9 mouse cellular contexts compared by ENCODE assay signal in the genomic region with DNA sequence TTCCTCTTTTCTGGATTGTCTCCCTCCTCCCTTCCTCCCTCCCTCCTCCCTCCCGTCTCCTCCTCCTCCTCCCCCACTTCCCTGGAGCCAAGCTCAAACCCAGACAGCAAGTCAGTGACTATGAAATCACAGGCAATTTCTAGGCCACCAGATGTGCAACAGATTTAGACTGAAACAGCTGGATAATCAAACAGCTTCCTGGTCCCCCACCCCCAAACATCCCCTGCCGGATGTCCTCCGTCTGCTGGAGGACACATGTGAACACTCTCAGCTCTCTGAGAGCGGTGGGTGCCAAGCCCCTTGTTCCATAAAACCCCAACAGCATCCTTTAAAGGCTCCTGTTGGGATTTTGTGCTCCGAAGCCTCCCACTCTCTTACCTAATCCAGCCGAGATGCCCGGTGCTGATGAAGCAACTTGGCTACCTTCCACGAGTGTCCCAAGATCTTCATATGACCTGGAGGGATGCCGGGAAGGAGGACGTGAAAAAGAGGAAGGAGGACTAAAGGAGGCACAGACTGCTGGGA. TPM values are rescaled to one million over a fixed set of nuclear protein-coding genes. Genes with fewer than 3 reads are reported as not detected.
A peak's percentile ranks its signal among the peaks of the same experiment; 100 is the strongest.
DNase-seq lines count a peak whose midpoint lies in the region; ATAC-seq and TF ChIP-seq lines count a peak whose summit lies in the region.
"Had no signal": no experiment of that assay in that cellular context is flagged by ENCODE, and none has a peak within 500 bp of the region (broad histone marks: within the 10 kb centered on the region; RNA-seq: fewer than 3 reads in every experiment).

No protein-coding gene starts in this region.

- peaks cover 6% of the 10 kb centered on the region; the same call in 1 of the 2 replicates for H3K4me1 ChIP-seq in intestine, embryonic 14.5 days (replicated peaks; ENCODE audit: control insufficient read depth, insufficient read depth, low read length)
- peaks cover 7% of the 10 kb centered on the region for H3K4me1 ChIP-seq in lung, adult 2 months (ENCODE audit: control insufficient read depth, insufficient read depth, low read length)
- peaks cover 12% of the 10 kb centered on the region for H3K4me1 ChIP-seq in stomach, embryonic 15.5 days
- no peaks in the 10 kb centered on the region for H3K4me1 ChIP-seq in midbrain, postnatal 0 days (ENCODE audit: insufficient read depth, low read length)

- H3K4me3 ChIP-seq in intestine, embryonic 14.5 days (ENCODE audit: low read depth, low read length): no peak overlapping the region
- H3K4me3 ChIP-seq in lung, adult 2 months (replicated peaks; ENCODE audit: extremely low read depth, low read depth, low read length): no peak overlapping the region
- no peak overlapping the region for H3K4me3 ChIP-seq in stomach, embryonic 15.5 days (replicated peaks)
- no peak overlapping the region for H3K4me3 ChIP-seq in midbrain, postnatal 0 days (ENCODE audit: low read depth, low read length)

- H3K27ac ChIP-seq in intestine, embryonic 14.5 days (ENCODE audit: low read depth): peak overlapping the region; percentile 81
- H3K27ac ChIP-seq in stomach, embryonic 15.5 days: peak overlapping the region; percentile 90
- no peak overlapping the region; the same call in 1 of the 2 replicates for H3K27ac ChIP-seq in midbrain, postnatal 0 days (ENCODE audit: low read depth, low read length)

- TF ChIP-seq CTCF in lung, adult 2 months (IDR thresholded peaks at IDR 0.05; ENCODE audit: insufficient read depth, low read length): no peak
- TF ChIP-seq CTCF in midbrain, postnatal 0 days (IDR thresholded peaks at IDR 0.05): no peak

- no peaks in the 10 kb centered on the region for H3K36me3 ChIP-seq in intestine, embryonic 14.5 days (ENCODE audit: control insufficient read depth, insufficient read depth, low read length)
- no peaks in the 10 kb centered on the region for H3K36me3 ChIP-seq in stomach, embryonic 15.5 days
- H3K36me3 ChIP-seq in midbrain, postnatal 0 days (ENCODE audit: insufficient read depth, low read length): no peaks in the 10 kb centered on the region

- no peak for TF ChIP-seq POLR2A in lung, adult 2 months (IDR thresholded peaks at IDR 0.05; ENCODE audit: borderline replicate concordance, extremely low read depth, low read depth, low read length)

- ATAC-seq in granulocyte monocyte progenitor cell, adult 5-6 weeks (replicated peaks; ENCODE audit: poor library complexity, severe bottlenecking): peak; percentile 58
- no peak for ATAC-seq in intestine, embryonic 14.5 days (replicated peaks; ENCODE audit: low FRiP score, low TSS enrichment, low read depth)
- peak; percentile 9; the same call in 1 of the 2 replicates for ATAC-seq in stomach, embryonic 15.5 days (ENCODE audit: insufficient read depth, low FRiP score, low read depth)
- ATAC-seq in midbrain, postnatal 0 days (ENCODE audit: low FRiP score): no peak

- no peak overlapping the region for H3K9ac ChIP-seq in intestine, embryonic 14.5 days (ENCODE audit: low read length)
- no peak overlapping the region for H3K9ac ChIP-seq in stomach, embryonic 15.5 days
- no peak overlapping the region for H3K9ac ChIP-seq in midbrain, postnatal 0 days (replicated peaks; ENCODE audit: low read length, poor library complexity, severe bottlenecking)

- WGBS in intestine, embryonic 14.5 days: 25% methylated on average over 10 of the region's 10 CpGs
- WGBS in lung, adult 2 months: 10% methylated on average over 10 of the region's 10 CpGs
- 37% methylated on average over 10 of the region's 10 CpGs for WGBS in stomach, embryonic 15.5 days
- WGBS in midbrain, postnatal 0 days: 59% methylated on average over 10 of the region's 10 CpGs

- no peaks in the 10 kb centered on the region for H3K9me3 ChIP-seq in intestine, embryonic 14.5 days (ENCODE audit: control insufficient read depth, low read length)
- no peaks in the 10 kb centered on the region for H3K9me3 ChIP-seq in stomach, embryonic 15.5 days
- no peaks in the 10 kb centered on the region for H3K9me3 ChIP-seq in midbrain, postnatal 0 days (ENCODE audit: low read length)

- peak overlapping the region; percentile 26 for H3K4me2 ChIP-seq in intestine, embryonic 14.5 days (ENCODE audit: low read length)
- peak overlapping the region; percentile 51 for H3K4me2 ChIP-seq in stomach, embryonic 15.5 days
- no peak overlapping the region for H3K4me2 ChIP-seq in midbrain, postnatal 0 days (ENCODE audit: low read depth, low read length, poor library complexity, severe bottlenecking)

- H3K27me3 ChIP-seq in intestine, embryonic 14.5 days (replicated peaks; ENCODE audit: control insufficient read depth, insufficient read depth, low read length): no peaks in the 10 kb centered on the region
- no peaks in the 10 kb centered on the region for H3K27me3 ChIP-seq in stomach, embryonic 15.5 days (replicated peaks)
- H3K27me3 ChIP-seq in midbrain, postnatal 0 days (ENCODE audit: insufficient read depth, low read length): no peaks in the 10 kb centered on the region

- peak; percentile 26 to 51 for DNase-seq in adrenal gland, postnatal 36 days
- DNase-seq in adrenal gland, adult 8-10 months: no peak
- DNase-seq in NIH3T3 (ENCODE audit: low read depth): peak; percentile 96
- DNase-seq in intestine, embryonic 14.5 days (ENCODE audit: low spot score): no peak
- peak; percentile 48 for DNase-seq in lung, adult 2 months
- DNase-seq in midbrain, postnatal 0 days (ENCODE audit: low spot score): no peak

RNA-seq across cellular contexts. Expression of a gene that starts 5.5 kb away (rescaled TPM):
- not detected for total RNA-seq in adrenal gland, postnatal 36 days (2021)
- under 1 TPM in 1 of 4 experiments, not detected in 3; 0.22 TPM for total RNA-seq in adrenal gland, adult 8-10 months (2022)
- 1.1 and 2.0 TPM in 2 replicates for total RNA-seq in granulocyte monocyte progenitor cell, adult 5-6 weeks (2014; fragmentation: Nextera tagmentation)
- 0.60 TPM in 1 of 2 replicates, not detected in the other for total RNA-seq in granulocyte monocyte progenitor cell, adult 5-6 weeks (2017)
- 0.32 TPM in 1 of 2 replicates, not detected in the other for polyA plus RNA-seq in intestine, embryonic 14.5 days (2014; fragmentation: Nextera tagmentation; extraction: Ambion mirVana)
- 0.14 and 0.27 TPM in 2 replicates for polyA plus RNA-seq in lung, adult 2 months (2012; rRNA removed)
- polyA plus RNA-seq in stomach, embryonic 15.5 days (2015; fragmentation: Nextera tagmentation; extraction: Ambion mirVana): 0.17 TPM in 1 of 2 replicates, not detected in the other
- total RNA-seq in midbrain, postnatal 0 days (2014; rRNA removed): 0.52 TPM in 1 of 2 replicates, not detected in the other
- polyA plus RNA-seq in midbrain, postnatal 0 days (2015; fragmentation: Nextera tagmentation; extraction: Ambion mirVana): not detected in 2 replicates

RNA-seq across cellular contexts. Expression of a gene that starts 12.0 kb away (rescaled TPM):
- 100 to 1,000 TPM; 165 to 169 TPM for total RNA-seq in adrenal gland, postnatal 36 days (2021)
- 100 to 1,000 TPM; 122 to 226 (median 188) TPM for total RNA-seq in adrenal gland, adult 8-10 months (2022)
- total RNA-seq in granulocyte monocyte progenitor cell, adult 5-6 weeks (2014; fragmentation: Nextera tagmentation): 284 and 366 TPM in 2 replicates
- 247 and 254 TPM in 2 replicates for total RNA-seq in granulocyte monocyte progenitor cell, adult 5-6 weeks (2017)
- 259 and 270 TPM in 2 replicates for polyA plus RNA-seq in intestine, embryonic 14.5 days (2014; fragmentation: Nextera tagmentation; extraction: Ambion mirVana)
- 67.6 and 81.1 TPM in 2 replicates for polyA plus RNA-seq in lung, adult 2 months (2012; rRNA removed)
- polyA plus RNA-seq in stomach, embryonic 15.5 days (2015; fragmentation: Nextera tagmentation; extraction: Ambion mirVana): 224 and 229 TPM in 2 replicates
- total RNA-seq in midbrain, postnatal 0 days (2014; rRNA removed): 206 and 221 TPM in 2 replicates
- polyA plus RNA-seq in midbrain, postnatal 0 days (2015; fragmentation: Nextera tagmentation; extraction: Ambion mirVana): 154 and 164 TPM in 2 replicates

RNA-seq across cellular contexts. Expression of a gene that starts 45.4 kb away (rescaled TPM):
- total RNA-seq in adrenal gland, postnatal 36 days (2021): 1 to 10 TPM in 1 of 2 experiments, not detected in 1; 2.0 TPM
- total RNA-seq in adrenal gland, adult 8-10 months (2022): not detected
- total RNA-seq in granulocyte monocyte progenitor cell, adult 5-6 weeks (2014; fragmentation: Nextera tagmentation): not detected in 2 replicates
- total RNA-seq in granulocyte monocyte progenitor cell, adult 5-6 weeks (2017): not detected in 2 replicates
- polyA plus RNA-seq in intestine, embryonic 14.5 days (2014; fragmentation: Nextera tagmentation; extraction: Ambion mirVana): not detected in 2 replicates
- polyA plus RNA-seq in lung, adult 2 months (2012; rRNA removed): 0.37 TPM in 1 of 2 replicates, not detected in the other
- polyA plus RNA-seq in stomach, embryonic 15.5 days (2015; fragmentation: Nextera tagmentation; extraction: Ambion mirVana): 4.6 and 12.9 TPM in 2 replicates
- 0.55 and 0.99 TPM in 2 replicates for total RNA-seq in midbrain, postnatal 0 days (2014; rRNA removed)
- polyA plus RNA-seq in midbrain, postnatal 0 days (2015; fragmentation: Nextera tagmentation; extraction: Ambion mirVana): 4.4 and 4.6 TPM in 2 replicates
- total RNA-seq: left cerebral cortex, postnatal 25 days had no signal

Comparison
In these comparisons a context has a peak if more than half of its experiments do, and no peak if none do; other contexts are left out.
1. DNase-seq: peak in adrenal gland, postnatal 36 days (2 of 2), NIH3T3 (single experiment) and lung, adult 2 months (single experiment); none in adrenal gland, adult 8-10 months (single experiment), intestine, embryonic 14.5 days (single experiment) and midbrain, postnatal 0 days (single experiment).
2. ATAC-seq: peak in granulocyte monocyte progenitor cell, adult 5-6 weeks (single experiment) and stomach, embryonic 15.5 days (single experiment); none in intestine, embryonic 14.5 days (single experiment) and midbrain, postnatal 0 days (single experiment).